Mouse (Mus musculus) cerebral cortex, adult 2 months (tissue): ENCODE data around the gene Btg3.

ENCODE experiments used
- WGBS: fragments of 180-500 bp; shearing (Covaris S2); methylation state at CpG from one replicate; pipeline ENCODE4 v1.1.7; 2018; 5-methylcytosine and 5-hydroxymethylcytosine counted together

Btg3 gene

DNA sequence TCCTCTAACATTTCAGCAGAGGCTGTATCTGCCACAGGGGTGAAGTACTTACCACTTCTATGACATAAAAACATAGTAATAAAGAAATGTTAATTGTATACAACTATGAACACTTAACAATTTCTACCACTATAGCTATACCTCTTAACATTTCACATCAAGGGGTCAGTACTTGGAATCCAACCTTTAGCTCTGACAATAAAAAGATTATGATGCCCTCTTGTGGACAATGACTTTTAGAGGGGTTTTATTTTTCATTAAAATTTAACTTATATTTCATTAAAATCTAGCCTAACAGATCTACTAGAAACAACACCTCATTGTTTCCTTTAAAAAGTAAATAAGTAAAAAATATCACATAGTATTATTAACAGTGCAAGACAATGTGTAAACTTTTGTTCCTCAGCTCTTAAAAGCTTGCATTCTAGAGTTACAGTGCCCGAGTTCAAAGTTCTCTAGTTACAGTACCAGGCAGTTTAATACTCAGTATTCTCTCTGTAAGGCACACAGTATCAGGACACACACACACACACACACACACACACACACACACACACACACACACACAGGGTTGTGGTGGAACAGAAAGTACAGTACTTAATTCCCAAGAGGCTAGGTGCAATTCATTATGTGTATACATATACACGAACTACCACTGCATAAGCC, 30.2 kb downstream of the Btg3 start:
- 82% methylated on average over 2 of the region's 2 CpGs for WGBS

DNA sequence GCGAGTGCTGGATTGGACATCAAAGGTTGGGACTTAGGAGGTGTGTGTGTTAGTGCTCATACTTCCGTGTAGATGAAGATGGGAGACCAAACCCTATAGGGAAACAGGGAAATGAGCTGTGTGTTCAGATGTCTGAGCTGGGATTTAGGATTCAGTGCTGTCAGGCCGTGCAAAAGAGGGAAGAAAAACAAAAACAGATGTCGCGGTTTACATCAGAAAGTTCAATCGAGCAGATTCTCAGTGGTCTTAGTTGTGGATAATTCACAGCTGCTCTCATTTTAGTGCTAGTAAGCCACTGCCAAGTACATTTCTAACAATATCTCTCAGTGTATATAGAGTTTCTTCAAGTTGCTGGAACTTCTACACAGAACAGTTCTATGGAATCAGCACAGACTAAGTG, 33.2 kb downstream of the Btg3 start:
- WGBS: 42% methylated on average over 6 of the region's 6 CpGs

DNA sequence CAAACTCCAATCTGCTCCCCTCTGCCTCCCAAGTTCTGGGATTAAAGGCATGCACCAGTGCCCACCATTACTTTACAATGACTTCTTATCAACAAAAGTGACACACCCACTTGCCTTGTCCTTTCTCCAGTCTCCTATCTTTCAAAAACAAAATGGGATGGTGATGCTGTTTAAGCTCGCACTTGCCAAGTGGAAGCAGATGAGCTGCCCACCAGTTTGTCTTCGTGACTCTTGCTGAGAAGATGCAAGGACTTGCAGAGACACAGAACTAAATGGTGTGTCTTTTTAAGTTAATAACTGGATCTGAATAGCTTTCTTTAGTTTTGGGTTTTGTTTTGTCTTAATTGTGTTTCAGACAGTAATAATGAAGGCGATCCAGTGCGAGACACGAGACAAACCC, 34.2 kb downstream of the Btg3 start:
- 66% methylated on average over 5 of the region's 5 CpGs for WGBS

DNA sequence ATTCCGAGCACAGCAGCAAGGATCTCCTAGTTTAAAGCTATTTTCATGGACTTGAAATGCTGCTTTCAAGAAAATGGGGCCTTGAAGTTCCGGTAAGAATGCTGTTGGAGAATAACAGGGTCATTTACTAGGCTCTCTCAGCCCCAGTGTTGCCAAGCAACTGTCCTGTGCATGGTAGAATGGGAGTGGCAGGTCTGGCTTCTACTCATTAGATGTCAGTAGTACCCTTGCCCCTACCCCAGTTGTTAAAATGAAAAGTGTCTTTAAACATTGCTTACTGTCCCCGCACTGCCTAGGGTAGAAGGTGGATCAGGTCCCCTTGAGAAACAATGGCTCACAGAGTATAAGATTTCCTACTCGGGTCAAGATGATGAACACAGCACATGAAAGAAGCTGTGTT, 35.6 kb downstream of the Btg3 start:
- 59% methylated on average over 4 of the region's 4 CpGs for WGBS

DNA sequence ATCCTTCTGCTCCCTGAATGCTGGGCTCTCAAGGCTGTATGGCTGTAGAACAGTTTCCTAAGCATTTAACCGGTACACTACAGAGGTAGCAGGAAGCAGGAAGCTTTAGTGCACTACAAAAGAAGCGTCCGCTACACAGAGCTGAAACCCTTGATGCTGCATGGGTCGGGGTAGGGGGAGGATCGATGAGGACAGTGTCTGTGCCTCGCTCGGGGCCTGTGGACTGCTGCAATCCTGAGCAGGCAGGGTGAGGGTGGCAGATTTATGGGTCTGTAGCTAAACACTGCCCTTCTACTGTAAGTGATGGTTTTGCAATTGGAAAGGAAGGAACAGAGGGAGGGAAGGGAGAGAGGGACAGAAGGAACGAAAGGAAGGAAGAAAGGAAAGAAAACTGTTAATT, 39.8 kb downstream of the Btg3 start:
- WGBS: 63% methylated on average over 8 of the region's 8 CpGs

DNA sequence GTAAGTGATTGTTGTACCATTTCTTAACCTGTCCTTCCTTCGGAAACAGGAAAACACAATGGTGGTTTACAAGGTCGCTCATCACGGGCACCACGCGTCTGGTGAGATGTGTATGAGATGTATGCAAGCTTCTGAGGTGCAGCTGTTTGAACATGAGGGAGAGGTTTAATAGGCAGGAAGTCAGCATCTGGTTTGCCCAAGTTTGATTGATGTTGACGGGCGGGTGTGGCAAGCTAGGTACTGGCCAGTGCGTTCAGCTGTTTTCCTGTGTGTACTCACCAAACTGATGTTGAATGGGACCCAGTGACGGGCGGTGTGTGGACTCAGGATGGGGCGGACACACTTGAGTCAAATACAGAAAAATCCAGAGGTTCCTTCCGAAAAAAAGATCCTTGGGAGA, 49.0 kb downstream of the Btg3 start:
- 91% methylated on average over 12 of the region's 12 CpGs for WGBS

DNA sequence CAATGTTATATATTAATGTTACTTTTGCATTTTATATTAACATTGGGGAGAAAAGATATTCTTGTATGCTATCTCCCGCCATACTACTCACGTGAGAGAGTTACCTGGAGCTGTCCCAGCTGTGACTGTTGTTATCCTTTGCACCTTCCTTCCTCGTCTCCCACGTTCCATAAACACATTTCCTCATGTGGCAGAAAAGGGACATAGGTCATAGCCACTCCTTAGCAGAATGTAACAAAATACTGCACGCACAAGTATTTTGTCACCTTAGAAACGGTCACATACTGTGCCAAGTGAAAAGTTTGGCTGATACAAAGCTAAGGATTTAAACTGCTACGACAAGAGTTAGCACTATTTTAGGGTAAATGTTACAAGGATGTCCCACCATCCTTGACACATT, 49.4 kb downstream of the Btg3 start:
- WGBS: 67% methylated on average over 7 of the region's 7 CpGs

DNA sequence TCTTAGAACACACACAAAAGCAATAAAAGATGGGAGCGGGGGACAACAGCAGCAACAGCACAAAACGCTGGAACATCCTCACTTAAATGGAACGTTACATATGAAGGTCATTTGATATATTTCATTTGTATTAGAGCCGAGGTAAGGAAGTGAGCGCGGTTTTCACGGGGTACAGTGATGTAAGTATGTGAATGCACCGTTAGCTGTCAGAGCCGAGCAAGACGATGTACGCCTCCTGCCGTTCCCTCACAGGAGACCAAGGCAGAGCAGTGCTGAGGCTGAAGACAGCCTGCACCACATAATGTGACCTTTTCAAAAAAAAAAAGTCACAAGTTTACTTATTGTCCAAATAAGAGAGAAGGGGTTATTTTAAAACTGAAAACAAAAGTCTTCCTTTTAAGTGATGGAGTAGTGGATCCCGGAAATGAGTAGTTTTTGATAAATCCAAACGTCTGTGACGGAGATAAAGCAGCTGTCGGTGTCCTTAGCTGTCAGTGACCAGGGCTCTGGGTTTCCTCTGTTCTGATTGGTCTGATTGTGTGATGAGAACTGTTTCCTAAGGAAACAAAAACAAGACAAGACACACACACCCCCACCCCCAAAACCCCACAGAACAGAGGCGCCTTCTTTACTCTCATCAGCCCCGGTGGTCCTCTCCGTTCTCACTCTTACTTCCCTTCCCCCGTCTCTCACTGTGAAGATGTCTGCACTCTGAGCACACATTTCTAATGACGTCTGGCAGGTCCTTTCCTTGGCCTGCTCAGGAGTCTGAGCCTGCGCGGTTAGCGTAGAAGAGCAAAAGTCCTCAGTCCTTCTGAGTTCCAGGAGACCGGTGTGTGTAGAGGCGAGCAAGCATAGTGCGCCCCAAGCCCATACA, 50.8 kb downstream of the Btg3 start:
- WGBS: 76% methylated on average over 27 of the region's 27 CpGs

DNA sequence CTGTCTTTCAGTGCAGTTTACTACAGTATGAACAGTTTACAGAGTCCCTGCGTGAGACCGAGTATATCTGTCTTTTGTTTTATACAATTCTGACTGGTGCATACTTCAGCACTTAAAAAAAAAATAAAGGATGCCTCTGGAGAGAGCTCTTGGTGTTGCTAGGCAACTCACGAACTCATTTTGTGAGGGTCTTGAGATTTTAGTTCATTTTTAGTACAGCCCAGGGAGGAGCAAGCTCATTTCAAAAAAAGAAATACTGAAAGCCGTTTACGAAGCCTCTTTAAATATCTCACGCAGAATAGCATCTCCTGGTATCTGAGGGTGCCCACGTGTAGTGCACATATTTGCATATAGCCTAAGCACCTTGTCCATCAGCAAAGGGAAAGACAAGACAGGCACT, 54.9 kb downstream of the Btg3 start:
- WGBS: 22% methylated on average over 7 of the region's 7 CpGs

DNA sequence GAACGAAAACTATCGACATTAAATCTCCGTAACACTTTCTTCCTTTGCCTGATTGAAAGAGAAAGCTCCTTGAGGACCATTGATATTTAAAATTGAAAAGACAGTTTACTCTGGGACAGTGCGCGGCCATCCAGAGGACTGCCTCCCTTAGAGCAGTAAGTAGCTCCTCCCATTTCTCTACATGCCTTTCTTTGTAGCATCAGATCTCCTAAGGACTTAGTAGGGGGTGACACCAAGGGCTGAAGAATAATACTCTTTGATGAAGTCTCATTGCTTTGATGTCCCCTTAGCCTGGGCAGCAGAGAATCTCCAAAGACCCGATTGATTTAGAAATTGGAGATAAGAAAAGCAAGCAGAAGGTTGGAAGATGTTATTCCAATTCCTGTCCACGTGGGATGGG, 55.4 kb downstream of the Btg3 start:
- WGBS: 9% methylated on average over 7 of the region's 7 CpGs

DNA sequence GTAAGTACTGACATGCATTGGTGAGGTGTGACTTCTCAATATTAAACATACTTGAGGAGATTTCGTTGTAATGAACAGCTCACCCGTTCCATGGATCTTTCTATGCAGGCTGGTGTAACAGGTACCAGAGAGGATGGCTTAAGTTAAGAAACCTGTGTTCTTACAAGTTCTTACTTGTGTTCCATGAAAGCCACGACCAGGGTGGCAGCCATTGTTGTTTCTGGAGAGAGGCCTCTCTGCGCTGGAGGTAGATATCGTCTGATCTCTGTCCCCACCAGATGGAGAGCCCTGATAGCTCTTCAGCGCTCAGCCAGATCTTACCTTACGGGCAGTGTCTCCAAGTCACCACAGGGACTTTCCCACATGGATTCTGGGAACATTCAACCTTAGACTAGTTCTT, 57.3 kb downstream of the Btg3 start:
- 80% methylated on average over 7 of the region's 7 CpGs for WGBS

DNA sequence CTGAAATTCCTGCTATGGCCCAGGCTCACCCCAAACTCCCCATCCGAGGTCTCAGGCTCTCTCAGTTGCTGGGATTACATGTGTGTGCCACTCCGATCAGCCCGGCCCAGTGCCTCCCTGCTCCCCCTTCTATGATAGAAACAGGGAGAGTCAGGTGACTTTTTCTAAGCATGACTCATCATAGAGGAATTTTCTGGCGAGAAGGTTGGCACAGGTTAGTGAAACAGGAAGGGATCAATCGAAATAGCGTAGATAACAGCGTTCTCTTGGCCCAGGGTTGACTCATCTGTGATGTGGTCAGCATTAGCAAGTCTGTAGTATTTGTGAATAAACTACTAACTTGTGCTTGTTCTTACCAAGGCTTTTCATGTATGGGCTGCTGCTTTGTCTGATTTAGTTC, 59.0 kb downstream of the Btg3 start:
- WGBS: 38% methylated on average over 7 of the region's 7 CpGs

DNA sequence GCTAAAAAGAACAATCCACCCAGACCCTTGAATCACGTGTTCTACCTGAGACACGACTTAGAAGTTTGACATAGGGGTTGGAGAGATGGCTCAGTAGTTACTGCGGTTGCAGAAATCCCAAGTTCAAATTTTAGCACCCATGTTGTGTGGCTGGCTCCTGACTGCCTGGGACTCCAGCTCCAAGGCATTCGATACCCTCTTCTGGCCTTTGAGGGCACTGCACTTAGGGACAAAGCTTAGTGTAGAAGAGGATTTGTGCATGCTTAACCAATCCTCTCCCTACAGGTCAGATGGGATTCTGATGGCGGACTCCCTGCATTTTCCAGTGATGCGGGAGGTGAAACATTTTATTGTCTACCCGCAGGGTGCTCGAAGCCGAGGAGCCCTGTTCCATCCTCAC, 60.1 kb downstream of the Btg3 start:
- 55% methylated on average over 9 of the region's 9 CpGs for WGBS

DNA sequence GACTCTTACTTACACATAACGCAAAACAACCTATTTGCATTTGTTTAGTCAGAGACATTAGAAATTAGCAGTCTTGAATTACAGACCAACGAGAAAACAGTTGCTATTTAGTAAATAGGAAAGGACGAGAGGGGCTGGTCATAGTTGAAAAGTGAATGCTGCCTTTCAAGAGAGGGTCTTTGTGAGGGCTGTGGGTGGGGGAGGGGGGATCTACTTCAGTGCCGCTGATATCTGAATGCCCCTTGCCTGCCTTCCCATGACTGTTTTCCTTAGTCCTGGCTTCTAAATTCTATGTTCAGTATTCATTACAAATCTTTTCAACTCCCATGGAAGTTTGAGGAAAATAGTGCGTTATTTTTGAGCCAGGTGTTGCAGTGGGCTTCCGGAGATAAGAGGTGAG, 63.0 kb downstream of the Btg3 start:
- 32% methylated on average over 6 of the region's 6 CpGs for WGBS

DNA sequence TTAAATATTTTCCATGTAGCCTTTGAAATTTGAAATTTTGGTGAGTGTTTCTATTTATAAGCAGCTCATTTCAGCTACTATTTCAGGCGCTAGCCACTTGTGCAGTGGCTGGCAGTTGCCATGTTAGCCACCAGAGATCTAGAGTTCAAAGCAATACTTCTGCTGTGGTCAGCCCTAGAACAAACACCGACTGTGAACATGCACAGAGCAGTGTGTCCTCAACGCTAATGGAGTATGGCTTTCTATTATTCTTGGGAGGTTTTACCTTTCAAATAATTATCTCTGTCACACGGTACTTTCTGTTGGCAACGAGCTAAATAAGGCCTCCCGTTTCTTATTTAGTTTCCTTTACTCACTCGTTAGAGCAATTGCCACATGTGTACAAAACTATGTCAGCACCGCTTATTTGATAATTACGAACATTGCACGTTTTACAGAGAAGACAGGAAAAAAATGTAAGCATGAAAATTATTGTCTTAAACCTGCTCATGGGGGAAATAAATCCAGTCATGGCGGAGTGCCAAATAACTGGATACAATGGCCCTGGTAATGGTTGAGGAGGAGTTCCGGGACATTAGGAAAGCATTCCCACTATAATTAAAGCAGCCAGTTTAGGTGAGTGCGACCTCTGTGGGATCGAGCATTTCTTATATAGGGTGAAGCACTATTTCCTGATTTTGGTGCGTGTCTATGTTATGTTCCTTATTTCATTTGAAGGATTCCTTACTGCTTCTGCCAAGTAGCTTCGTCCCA, 63.7 kb downstream of the Btg3 start:
- 27% methylated on average over 16 of the region's 16 CpGs for WGBS

DNA sequence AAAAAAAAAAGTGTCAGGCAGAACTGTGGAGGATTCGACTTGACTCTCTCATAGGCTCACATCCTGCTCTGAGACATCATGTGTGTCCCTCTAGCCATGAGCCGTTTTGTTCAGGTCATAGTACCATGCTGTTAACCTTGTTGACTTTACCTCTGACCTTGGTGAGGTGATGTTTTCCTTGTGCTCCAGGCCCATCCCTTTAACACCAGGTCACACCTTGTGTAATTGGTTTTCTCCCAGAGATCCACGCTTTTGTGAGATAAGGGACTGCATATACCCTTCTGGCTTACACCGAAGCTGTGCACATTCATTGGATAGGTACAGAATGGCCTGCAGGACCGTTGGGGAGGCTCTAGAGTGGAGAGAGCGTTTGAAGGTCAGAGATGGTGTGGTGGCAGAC, 67.7 kb downstream of the Btg3 start:
- WGBS: 84% methylated on average over 6 of the region's 6 CpGs

DNA sequence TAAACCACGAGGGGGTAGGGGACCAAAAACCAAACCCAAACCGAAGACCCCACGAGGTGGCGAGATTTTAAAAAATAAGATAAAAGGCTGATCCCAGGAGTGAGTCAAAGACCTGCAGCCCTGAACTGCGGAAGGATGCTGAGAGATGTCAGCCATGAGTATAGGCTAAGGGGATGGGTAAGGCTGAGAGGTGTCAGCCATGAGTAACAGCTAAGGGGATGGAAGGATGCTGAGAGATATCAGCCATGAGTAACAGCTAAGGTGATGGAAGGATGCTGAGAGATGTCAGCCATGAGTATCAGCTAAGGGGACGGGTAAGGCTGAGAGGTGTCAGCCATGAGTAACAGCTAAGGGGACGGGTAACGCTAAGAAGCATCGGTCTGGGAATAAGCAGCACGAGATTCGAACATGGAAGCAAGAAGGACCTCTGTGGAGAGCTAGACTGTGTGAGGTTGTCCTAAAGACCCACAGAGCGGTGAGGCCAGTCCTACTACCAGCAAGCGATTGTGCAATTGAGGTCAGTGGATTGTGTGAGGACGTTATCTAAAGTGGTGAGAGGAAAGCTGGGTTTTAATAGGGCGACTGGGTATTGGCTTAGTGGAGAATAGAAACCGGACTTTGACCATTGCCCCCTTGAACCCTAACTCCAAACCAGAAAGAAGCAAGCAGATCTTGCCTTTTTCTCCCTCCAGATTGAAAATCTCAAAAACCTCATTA, 69.4 kb downstream of the Btg3 start:
- 92% methylated on average over 16 of the region's 16 CpGs for WGBS

DNA sequence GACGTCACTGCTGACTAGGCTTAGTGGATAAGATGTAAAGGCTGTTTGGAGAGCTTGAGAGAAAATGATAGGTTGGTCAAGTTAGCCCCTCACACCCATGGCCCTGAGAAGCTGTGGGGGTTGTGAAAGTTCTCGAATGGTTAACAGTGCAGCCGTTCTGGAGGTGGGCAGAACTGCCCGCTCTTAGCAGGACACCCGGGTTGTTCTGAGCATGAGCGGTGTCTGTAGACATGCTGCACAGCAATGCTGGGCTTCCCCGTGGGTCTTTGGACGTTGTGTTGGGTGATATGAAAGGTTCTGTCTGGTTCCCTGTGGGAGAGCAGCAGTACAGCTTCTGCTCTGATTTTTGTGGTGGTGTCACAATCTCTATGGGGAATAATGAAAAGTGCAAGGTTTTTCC, 70.4 kb downstream of the Btg3 start:
- 74% methylated on average over 8 of the region's 8 CpGs for WGBS

DNA sequence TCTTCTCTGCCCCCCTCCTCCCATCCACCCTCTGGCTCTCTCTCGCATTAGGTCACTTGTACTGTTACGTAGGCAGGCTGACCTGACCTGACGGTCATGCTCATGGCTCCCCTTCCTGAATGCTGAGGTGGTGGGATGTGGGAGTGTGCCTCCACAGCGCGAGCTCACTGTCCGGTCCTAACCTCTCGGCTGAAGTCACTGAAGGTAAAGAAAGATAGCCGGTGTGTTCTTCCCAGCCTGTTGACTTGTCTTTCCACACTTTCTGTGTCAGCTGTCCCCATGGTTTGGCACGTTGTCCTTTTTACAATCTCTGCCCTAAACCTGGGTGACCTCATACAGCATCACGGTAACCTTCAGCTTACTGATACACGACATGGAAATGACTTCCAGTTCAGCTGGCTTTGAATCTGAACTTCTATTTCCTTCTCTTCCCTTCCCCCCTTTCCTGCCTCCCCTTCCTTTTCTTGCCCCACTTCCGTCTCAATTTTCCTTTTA, 71.3 kb downstream of the Btg3 start:
- 79% methylated on average over 12 of the region's 12 CpGs for WGBS

DNA sequence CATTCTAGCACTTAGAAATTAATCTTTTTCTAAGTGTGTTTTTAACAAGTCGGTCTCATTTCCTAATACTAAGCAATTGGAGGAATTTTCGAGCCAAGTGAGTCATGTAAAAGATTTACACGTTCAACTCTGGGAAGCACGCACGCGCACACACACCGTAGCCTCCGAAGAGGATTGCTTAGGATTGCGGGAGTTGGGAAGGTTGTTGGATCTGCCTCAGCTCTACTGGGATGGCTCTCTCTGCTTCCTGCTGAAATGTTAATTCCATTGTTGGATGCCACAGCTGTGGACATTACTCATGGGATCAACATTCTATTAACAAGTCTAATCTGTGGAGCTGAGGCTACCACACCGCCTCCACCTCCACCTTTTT, 74.3 kb downstream of the Btg3 start:
- WGBS: 4% methylated on average over 10 of the region's 10 CpGs

DNA sequence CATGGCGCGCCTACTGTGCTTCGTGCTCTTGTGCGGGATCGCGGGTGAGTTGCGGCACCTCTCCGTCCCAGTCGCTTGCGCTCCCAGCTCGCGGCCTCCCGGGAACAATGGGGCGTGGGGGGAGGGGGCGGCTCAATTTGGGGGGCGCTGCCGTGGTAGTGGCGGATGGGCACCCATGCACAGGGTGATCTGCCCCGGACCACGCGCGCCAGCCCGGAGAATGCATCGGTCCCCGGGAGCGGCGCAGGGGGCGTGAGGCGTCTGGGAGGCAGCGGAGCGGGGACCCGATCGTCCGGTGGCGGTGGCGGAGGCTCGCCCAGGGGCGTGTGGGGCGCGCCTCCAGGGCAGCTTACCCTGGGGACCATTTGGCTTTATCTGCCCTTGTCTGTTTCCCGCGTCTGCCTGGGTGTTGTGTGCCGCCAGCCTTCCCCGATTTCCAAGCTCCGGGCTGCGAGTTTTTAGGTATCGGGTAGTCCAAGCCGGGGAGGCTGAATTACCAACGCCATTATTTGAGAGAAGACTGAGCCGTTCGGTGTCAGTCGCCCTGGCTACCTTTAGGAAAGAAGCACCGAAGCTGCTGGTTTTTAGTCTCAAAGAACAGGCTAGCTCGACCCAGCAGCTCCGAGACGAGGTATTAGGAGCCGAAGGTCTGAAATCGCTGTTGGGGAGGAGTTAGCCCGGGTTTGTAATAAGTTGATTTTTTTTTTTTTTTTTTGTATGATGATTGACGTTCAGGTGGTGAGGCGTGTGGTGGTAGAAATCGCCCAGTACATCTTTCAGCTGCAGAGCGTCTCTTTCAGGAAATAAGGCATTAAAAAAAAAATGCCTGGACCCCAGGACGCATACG, 74.9 kb downstream of the Btg3 start:
- WGBS: 1% methylated on average over 64 of the region's 65 CpGs
